Mouse (Mus musculus): ENCODE measurements around the gene Phgdh. TPM values are rescaled to one million over a fixed set of nuclear protein-coding genes. Genes with fewer than 3 reads are reported as not detected.

Gene Phgdh
- total and polyA plus RNA-seq, 3 experiments: not detected

GRCm38 (mm10) chr3:98368283-98368682 lies 28.5 kb upstream of the Phgdh start:
- ATAC-seq (ENCODE audit: extremely low read depth, insufficient number of reproducible peaks, low FRiP score, poor library complexity, severe bottlenecking): no peak
- no peaks in the 10 kb centered on the region for H3K4me1 ChIP-seq (ENCODE audit: insufficient read depth, low read depth, low read length)
- no peaks in the 10 kb centered on the region for H3K36me3 ChIP-seq (replicated peaks)
- TF ChIP-seq GATA1 (IDR thresholded peaks at IDR 0.05; ENCODE audit: borderline replicate concordance, low read length) (no peak), POLR2AphosphoS5 (IDR thresholded peaks at IDR 0.05; ENCODE audit: insufficient replicate concordance, low read depth, low read length) (no peak), GATA2 (IDR thresholded peaks at IDR 0.05; ENCODE audit: borderline replicate concordance, low read depth, low read length) (no peak), TAL1 (conservative IDR thresholded peaks at IDR 0.05; ENCODE audit: low read depth, low read length) (no peak), CTCF (IDR thresholded peaks at IDR 0.05; ENCODE audit: low read depth, low read length) (no peak)
- no peak for DNase-seq (ENCODE audit: low spot score)
- no peak overlapping the region for H3K4me3 ChIP-seq (ENCODE audit: low read depth, low read length)
- no peaks in the 10 kb centered on the region for H3K27me3 ChIP-seq (ENCODE audit: insufficient read depth, low read length)
- H3K9me3 ChIP-seq (replicated peaks): peaks cover 39% of the 10 kb centered on the region

GRCm38 (mm10) chr3:98366823-98367222 lies 27.0 kb upstream of the Phgdh start:
- Histone ChIP-seq H3K4me1 (ENCODE audit: insufficient read depth, low read depth, low read length) (no peaks in the 10 kb centered on the region), H3K36me3 (replicated peaks) (no peaks in the 10 kb centered on the region), H3K4me3 (ENCODE audit: low read depth, low read length) (no peak overlapping the region), H3K9me3 (replicated peaks) (peaks cover 37% of the 10 kb centered on the region), H3K27me3 (ENCODE audit: insufficient read depth, low read length) (no peaks in the 10 kb centered on the region)
- no peak for ATAC-seq (ENCODE audit: extremely low read depth, insufficient number of reproducible peaks, low FRiP score, poor library complexity, severe bottlenecking)
- TF ChIP-seq TAL1 (conservative IDR thresholded peaks at IDR 0.05; ENCODE audit: low read depth, low read length) (no peak), GATA1 (IDR thresholded peaks at IDR 0.05; ENCODE audit: borderline replicate concordance, low read length) (no peak), CTCF (IDR thresholded peaks at IDR 0.05; ENCODE audit: low read depth, low read length) (no peak), GATA2 (IDR thresholded peaks at IDR 0.05; ENCODE audit: borderline replicate concordance, low read depth, low read length) (no peak), POLR2AphosphoS5 (IDR thresholded peaks at IDR 0.05; ENCODE audit: insufficient replicate concordance, low read depth, low read length) (no peak)
- DNase-seq (ENCODE audit: low spot score): no peak

DNA sequence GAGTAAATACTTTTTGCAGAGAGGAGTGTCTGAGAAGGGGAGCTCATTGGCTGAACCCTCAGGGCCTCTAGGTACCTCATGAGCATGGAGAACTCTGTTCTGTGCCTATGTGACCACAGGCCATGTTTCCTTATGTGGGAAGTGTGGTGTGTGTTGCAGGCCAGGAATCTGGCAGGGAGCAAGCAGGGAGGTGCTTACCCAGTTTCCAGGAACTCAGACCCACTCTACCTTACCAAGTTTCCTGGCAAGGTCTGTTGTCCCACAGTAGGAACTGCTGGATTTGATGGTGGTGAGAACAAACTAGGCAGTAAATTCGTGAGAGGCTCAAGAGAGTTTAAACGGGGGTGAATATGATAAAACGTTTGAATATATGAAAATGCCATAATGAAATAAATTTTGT lies 26.3 kb upstream of the Phgdh start:
- H3K36me3 ChIP-seq (replicated peaks): no peaks in the 10 kb centered on the region
- no peak for DNase-seq (ENCODE audit: low spot score)
- ATAC-seq (ENCODE audit: extremely low read depth, insufficient number of reproducible peaks, low FRiP score, poor library complexity, severe bottlenecking): no peak

GRCm38 (mm10) chr3:98362753-98363152 lies 23.0 kb upstream of the Phgdh start:
- no peaks in the 10 kb centered on the region for H3K4me1 ChIP-seq (ENCODE audit: insufficient read depth, low read depth, low read length)
- no peak overlapping the region for H3K4me3 ChIP-seq (ENCODE audit: low read depth, low read length)
- ATAC-seq (ENCODE audit: extremely low read depth, insufficient number of reproducible peaks, low FRiP score, poor library complexity, severe bottlenecking) (no peak), DNase-seq (ENCODE audit: low spot score) (no peak)
- TF ChIP-seq GATA1 (IDR thresholded peaks at IDR 0.05; ENCODE audit: borderline replicate concordance, low read length) (no peak), CTCF (IDR thresholded peaks at IDR 0.05; ENCODE audit: low read depth, low read length) (no peak), POLR2AphosphoS5 (IDR thresholded peaks at IDR 0.05; ENCODE audit: insufficient replicate concordance, low read depth, low read length) (no peak), TAL1 (conservative IDR thresholded peaks at IDR 0.05; ENCODE audit: low read depth, low read length) (no peak), GATA2 (IDR thresholded peaks at IDR 0.05; ENCODE audit: borderline replicate concordance, low read depth, low read length) (no peak)
- no peaks in the 10 kb centered on the region for H3K27me3 ChIP-seq (ENCODE audit: insufficient read depth, low read length)
- no peaks in the 10 kb centered on the region for H3K36me3 ChIP-seq (replicated peaks)
- H3K9me3 ChIP-seq (replicated peaks): peaks cover 53% of the 10 kb centered on the region

More for the DNA sequence above, 26.3 kb upstream of the Phgdh start:
- H3K9me3 ChIP-seq (replicated peaks): peaks cover 38% of the 10 kb centered on the region
- H3K4me3 ChIP-seq (ENCODE audit: low read depth, low read length): no peak overlapping the region
- no peaks in the 10 kb centered on the region for H3K27me3 ChIP-seq (ENCODE audit: insufficient read depth, low read length)
- no peaks in the 10 kb centered on the region for H3K4me1 ChIP-seq (ENCODE audit: insufficient read depth, low read depth, low read length)
- no peak for TF ChIP-seq GATA2 (IDR thresholded peaks at IDR 0.05; ENCODE audit: borderline replicate concordance, low read depth, low read length)
- TF ChIP-seq POLR2AphosphoS5 (IDR thresholded peaks at IDR 0.05; ENCODE audit: insufficient replicate concordance, low read depth, low read length): no peak
- TF ChIP-seq CTCF (IDR thresholded peaks at IDR 0.05; ENCODE audit: low read depth, low read length): no peak
- TF ChIP-seq GATA1 (IDR thresholded peaks at IDR 0.05; ENCODE audit: borderline replicate concordance, low read length): no peak
- no peak for TF ChIP-seq TAL1 (conservative IDR thresholded peaks at IDR 0.05; ENCODE audit: low read depth, low read length)

DNA sequence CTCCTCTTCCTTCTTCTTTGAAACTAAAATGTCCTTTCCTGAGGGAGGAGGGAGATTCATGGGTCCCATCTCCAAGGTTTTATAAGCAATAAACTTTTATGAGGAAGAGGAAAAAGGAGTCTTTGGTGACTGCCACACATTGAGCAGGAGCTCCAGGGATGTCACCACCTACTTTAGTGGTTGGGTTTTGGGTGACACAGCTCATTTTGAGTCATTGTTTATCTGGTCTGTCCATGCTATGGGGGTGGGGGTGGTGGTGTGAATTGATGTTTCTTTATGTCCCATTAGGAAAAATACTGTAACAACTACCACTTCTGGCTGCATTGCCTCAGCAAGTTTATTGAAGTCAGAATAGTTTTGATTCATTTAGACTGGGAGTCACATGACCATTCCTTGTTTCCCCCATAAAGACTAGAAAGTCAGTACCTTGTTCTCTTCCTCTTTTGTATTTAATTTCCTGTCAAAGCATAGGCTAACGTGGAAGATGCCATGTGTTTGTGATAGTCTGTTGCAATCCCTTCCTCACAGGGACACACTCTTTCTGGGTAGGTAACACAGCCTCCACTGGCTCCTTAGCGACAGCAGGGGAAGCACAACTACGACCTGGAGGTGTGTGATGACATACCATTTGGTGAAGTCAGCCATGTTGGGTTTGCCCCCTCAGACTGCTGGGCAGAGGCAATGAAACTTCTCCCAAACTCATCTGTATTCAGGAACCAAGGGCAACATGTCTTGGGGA lies 17.0 kb upstream of the Phgdh start:
- H3K4me1 ChIP-seq (ENCODE audit: insufficient read depth, low read depth, low read length): no peaks in the 10 kb centered on the region
- H3K36me3 ChIP-seq (replicated peaks): no peaks in the 10 kb centered on the region
- DNase-seq (ENCODE audit: low spot score): no peak
- peaks cover 51% of the 10 kb centered on the region for H3K9me3 ChIP-seq (replicated peaks)
- no peaks in the 10 kb centered on the region for H3K27me3 ChIP-seq (ENCODE audit: insufficient read depth, low read length)
- no peak overlapping the region for H3K4me3 ChIP-seq (ENCODE audit: low read depth, low read length)
- TF ChIP-seq POLR2AphosphoS5 (IDR thresholded peaks at IDR 0.05; ENCODE audit: insufficient replicate concordance, low read depth, low read length): no peak
- TF ChIP-seq GATA2 (IDR thresholded peaks at IDR 0.05; ENCODE audit: borderline replicate concordance, low read depth, low read length): no peak
- TF ChIP-seq CTCF (IDR thresholded peaks at IDR 0.05; ENCODE audit: low read depth, low read length): no peak
- no peak for TF ChIP-seq TAL1 (conservative IDR thresholded peaks at IDR 0.05; ENCODE audit: low read depth, low read length)
- TF ChIP-seq GATA1 (IDR thresholded peaks at IDR 0.05; ENCODE audit: borderline replicate concordance, low read length): no peak
- ATAC-seq (ENCODE audit: extremely low read depth, insufficient number of reproducible peaks, low FRiP score, poor library complexity, severe bottlenecking): no peak

GRCm38 (mm10) chr3:98356026-98356365 lies 16.2 kb upstream of the Phgdh start:
- ATAC-seq (ENCODE audit: extremely low read depth, insufficient number of reproducible peaks, low FRiP score, poor library complexity, severe bottlenecking): no peak
- no peak for DNase-seq (ENCODE audit: low spot score)

More at GRCm38 (mm10) chr3:98356026-98356365, 16.2 kb upstream of the Phgdh start:
- Histone ChIP-seq H3K9me3 (replicated peaks) (peaks cover 51% of the 10 kb centered on the region), H3K27me3 (ENCODE audit: insufficient read depth, low read length) (no peaks in the 10 kb centered on the region), H3K4me1 (ENCODE audit: insufficient read depth, low read depth, low read length) (no peaks in the 10 kb centered on the region), H3K36me3 (replicated peaks) (no peaks in the 10 kb centered on the region), H3K4me3 (ENCODE audit: low read depth, low read length) (no peak overlapping the region)
- TF ChIP-seq GATA2 (IDR thresholded peaks at IDR 0.05; ENCODE audit: borderline replicate concordance, low read depth, low read length) (no peak), CTCF (IDR thresholded peaks at IDR 0.05; ENCODE audit: low read depth, low read length) (no peak), POLR2AphosphoS5 (IDR thresholded peaks at IDR 0.05; ENCODE audit: insufficient replicate concordance, low read depth, low read length) (no peak), TAL1 (conservative IDR thresholded peaks at IDR 0.05; ENCODE audit: low read depth, low read length) (no peak), GATA1 (IDR thresholded peaks at IDR 0.05; ENCODE audit: borderline replicate concordance, low read length) (no peak)
